Mouse (Mus musculus): ENCODE measurements around the gene Glis3. TPM values are rescaled to one million over a fixed set of nuclear protein-coding genes. Genes with fewer than 3 reads are reported as not detected.

Glis3 gene
- polyA plus RNA-seq, 2 experiments = 0.08 to 0.14 TPM

GRCm38 (mm10) chr19:28608747-28609146 is 71.1 kb downstream of the Glis3 start:
- DNase-seq (ENCODE audit: low read depth in 3 of 3, low spot score in 3 of 3) (no peak), ATAC-seq (ENCODE audit: insufficient read depth) (no peak)
- WGBS (ENCODE audit: insufficient replicate concordance) = 73% methylated on average over 5 of the region's 5 CpGs
- TF ChIP-seq EP300 (IDR thresholded peaks at IDR 0.05; ENCODE audit: low read depth) = no peak
- no peak for TF ChIP-seq CTCF (IDR thresholded peaks at IDR 0.05; ENCODE audit: low read depth)
- H3K9ac ChIP-seq (replicated peaks) = no peak overlapping the region
- no peak overlapping the region for H3K4me3 ChIP-seq (ENCODE audit: insufficient read depth in 1 of 2, low read depth in 2 of 2, low read length in 2 of 2)
- no peak overlapping the region for H3K4me2 ChIP-seq (ENCODE audit: low read depth)
- no peaks in the 10 kb centered on the region for H3K27me3 ChIP-seq (ENCODE audit: control insufficient read depth, insufficient read depth, low read length)
- no peak overlapping the region for H3K27ac ChIP-seq
- no peaks in the 10 kb centered on the region for H3K36me3 ChIP-seq (replicated peaks; ENCODE audit: control insufficient read depth, insufficient read depth, low read depth)
- no peaks in the 10 kb centered on the region for H3K4me1 ChIP-seq (replicated peaks; ENCODE audit: control insufficient read depth in 2 of 2, insufficient read depth in 2 of 2, low read length in 1 of 2)
- H3K9me3 ChIP-seq (ENCODE audit: control insufficient read depth, low read length) = no peaks in the 10 kb centered on the region

GRCm38 (mm10) chr19:28608277-28608676 is 71.6 kb downstream of the Glis3 start:
- H3K9ac ChIP-seq (replicated peaks) = no peak overlapping the region
- H3K27me3 ChIP-seq (ENCODE audit: control insufficient read depth, insufficient read depth, low read length) = no peaks in the 10 kb centered on the region
- TF ChIP-seq EP300 (IDR thresholded peaks at IDR 0.05; ENCODE audit: low read depth) (no peak), CTCF (IDR thresholded peaks at IDR 0.05; ENCODE audit: low read depth) (no peak)
- H3K36me3 ChIP-seq (replicated peaks; ENCODE audit: control insufficient read depth, insufficient read depth, low read depth) = no peaks in the 10 kb centered on the region
- ATAC-seq (ENCODE audit: insufficient read depth) = no peak
- H3K27ac ChIP-seq = no peak overlapping the region
- no peaks in the 10 kb centered on the region for H3K9me3 ChIP-seq (ENCODE audit: control insufficient read depth, low read length)
- DNase-seq (ENCODE audit: low read depth in 3 of 3, low spot score in 3 of 3) = no peak
- H3K4me1 ChIP-seq (replicated peaks; ENCODE audit: control insufficient read depth in 2 of 2, insufficient read depth in 2 of 2, low read length in 1 of 2) = no peaks in the 10 kb centered on the region
- H3K4me3 ChIP-seq (ENCODE audit: insufficient read depth in 1 of 2, low read depth in 2 of 2, low read length in 2 of 2) = no peak overlapping the region
- WGBS (ENCODE audit: insufficient replicate concordance) = 59% methylated on average over 6 of the region's 6 CpGs
- no peak overlapping the region for H3K4me2 ChIP-seq (ENCODE audit: low read depth)

GRCm38 (mm10) chr19:28600866-28601265 is 79.0 kb downstream of the Glis3 start:
- no peaks in the 10 kb centered on the region for H3K4me1 ChIP-seq (replicated peaks; ENCODE audit: control insufficient read depth in 2 of 2, insufficient read depth in 2 of 2, low read length in 1 of 2)
- H3K4me2 ChIP-seq (ENCODE audit: low read depth) = no peak overlapping the region
- H3K27ac ChIP-seq = no peak overlapping the region
- 65% methylated on average over 4 of the region's 4 CpGs for WGBS (ENCODE audit: insufficient replicate concordance)
- no peak for TF ChIP-seq CTCF (IDR thresholded peaks at IDR 0.05; ENCODE audit: low read depth)
- TF ChIP-seq EP300 (IDR thresholded peaks at IDR 0.05; ENCODE audit: low read depth) = no peak
- H3K4me3 ChIP-seq (ENCODE audit: insufficient read depth in 1 of 2, low read depth in 2 of 2, low read length in 2 of 2) = no peak overlapping the region
- no peak for DNase-seq (ENCODE audit: low read depth in 3 of 3, low spot score in 3 of 3)
- no peaks in the 10 kb centered on the region for H3K36me3 ChIP-seq (replicated peaks; ENCODE audit: control insufficient read depth, insufficient read depth, low read depth)
- H3K27me3 ChIP-seq (ENCODE audit: control insufficient read depth, insufficient read depth, low read length) = no peaks in the 10 kb centered on the region
- H3K9ac ChIP-seq (replicated peaks) = no peak overlapping the region
- H3K9me3 ChIP-seq (ENCODE audit: control insufficient read depth, low read length) = no peaks in the 10 kb centered on the region
- ATAC-seq (ENCODE audit: insufficient read depth) = no peak

GRCm38 (mm10) chr19:28594215-28594614 is 85.7 kb downstream of the Glis3 start:
- WGBS (ENCODE audit: insufficient replicate concordance) = 32% methylated on average over 4 of the region's 4 CpGs
- TF ChIP-seq EP300 (IDR thresholded peaks at IDR 0.05; ENCODE audit: low read depth) = no peak
- no peak for TF ChIP-seq CTCF (IDR thresholded peaks at IDR 0.05; ENCODE audit: low read depth)
- H3K36me3 ChIP-seq (replicated peaks; ENCODE audit: control insufficient read depth, insufficient read depth, low read depth) = no peaks in the 10 kb centered on the region
- no peaks in the 10 kb centered on the region for H3K9me3 ChIP-seq (ENCODE audit: control insufficient read depth, low read length)
- DNase-seq (ENCODE audit: low read depth in 3 of 3, low spot score in 3 of 3) = no peak
- no peak overlapping the region for H3K4me2 ChIP-seq (ENCODE audit: low read depth)
- H3K4me3 ChIP-seq (ENCODE audit: insufficient read depth in 1 of 2, low read depth in 2 of 2, low read length in 2 of 2) = no peak overlapping the region
- no peak overlapping the region for H3K27ac ChIP-seq
- no peak for ATAC-seq (ENCODE audit: insufficient read depth)
- no peaks in the 10 kb centered on the region for H3K27me3 ChIP-seq (ENCODE audit: control insufficient read depth, insufficient read depth, low read length)
- no peaks in the 10 kb centered on the region for H3K4me1 ChIP-seq (replicated peaks; ENCODE audit: control insufficient read depth in 2 of 2, insufficient read depth in 2 of 2, low read length in 1 of 2)
- no peak overlapping the region for H3K9ac ChIP-seq (replicated peaks)

GRCm38 (mm10) chr19:28592981-28593380 is 86.9 kb downstream of the Glis3 start:
- Histone ChIP-seq H3K4me3 (ENCODE audit: insufficient read depth in 1 of 2, low read depth in 2 of 2, low read length in 2 of 2) (no peak overlapping the region), H3K4me1 (replicated peaks; ENCODE audit: control insufficient read depth in 2 of 2, insufficient read depth in 2 of 2, low read length in 1 of 2) (no peaks in the 10 kb centered on the region), H3K4me2 (ENCODE audit: low read depth) (no peak overlapping the region), H3K36me3 (replicated peaks; ENCODE audit: control insufficient read depth, insufficient read depth, low read depth) (no peaks in the 10 kb centered on the region), H3K27ac (no peak overlapping the region), H3K27me3 (ENCODE audit: control insufficient read depth, insufficient read depth, low read length) (no peaks in the 10 kb centered on the region), H3K9ac (replicated peaks) (no peak overlapping the region), H3K9me3 (ENCODE audit: control insufficient read depth, low read length) (no peaks in the 10 kb centered on the region)
- ATAC-seq (ENCODE audit: insufficient read depth) (no peak), DNase-seq (ENCODE audit: low read depth in 3 of 3, low spot score in 3 of 3) (no peak)
- 61% methylated on average over 13 of the region's 13 CpGs for WGBS (ENCODE audit: insufficient replicate concordance)
- TF ChIP-seq CTCF (IDR thresholded peaks at IDR 0.05; ENCODE audit: low read depth) (no peak), EP300 (IDR thresholded peaks at IDR 0.05; ENCODE audit: low read depth) (no peak)

Measured in liver, embryonic 14.5 days (tissue).